Mouse (Mus musculus) adrenal gland, postnatal 4 days (tissue): Measurements from ENCODE around the gene Tmem161b. TPM values are rescaled to one million over a fixed set of nuclear protein-coding genes. Genes with fewer than 3 reads are reported as not detected.
A peak's percentile ranks its signal among the peaks of the same experiment; 100 is the strongest.
"Not testable (repeated sequence)": the region's sequence is repeated elsewhere in the genome, so short reads cannot be mapped to it uniquely, and the experiment has no call there.

Experiments used
- DNase-seq, 2 experiments: peaks; one replicate each; pipeline ENCODE4 v3.0.0; 2021 to 2022; ENCODE audit warnings: low spot score in 2 of 2, mixed read lengths in 2 of 2
- long read RNA-seq, 2 experiments: library from polyadenylated mRNA; stranded (forward); transcript quantifications; one replicate each; pipeline ENCODE4 v2.0.0; 2021
- total RNA-seq, 2 experiments: library from RNA; stranded (reverse); gene quantifications; 2 replicates each; pipeline ENCODE4 v1.2.3; 2021

Tmem161b gene
- total RNA-seq = 10 to 100 TPM; 23.8 to 24.5 TPM
- long read RNA-seq, experiment 1, partial matches to known transcripts = 0 of 5 reads
- long read RNA-seq, experiment 1, other reads (novel, unspliced or antisense) = 3 of 5 reads
- long read RNA-seq, experiment 2, transcript Tmem161b-201 (12 exons, 2,857 nt) = major isoform, 13 of 30 reads
- long read RNA-seq, experiment 2, partial matches to known transcripts = 3 of 30 reads
- long read RNA-seq, experiment 2, other reads (novel, unspliced or antisense) = 12 of 30 reads

- peak; percentile 61 to 78 for DNase-seq
Observed at GRCm38 (mm10) chr13:84221820-84222681, at the start of gene Tmem161b. TSS of gene Tmem161b (plus strand) at chr13:84222296.

GRCm38 (mm10) chr13:84185835-84186234 lies 36.3 kb upstream of the Tmem161b start:
- not testable (repeated sequence) for DNase-seq

GRCm38 (mm10) chr13:84192723-84193122 lies 29.4 kb upstream of the Tmem161b start:
- no peak for DNase-seq

GRCm38 (mm10) chr13:84222682-84222992 lies 541 bp downstream of the Tmem161b start:
- DNase-seq = no peak

- DNase-seq = no peak
Observed at GRCm38 (mm10) chr13:84223018-84223417, 922 bp downstream of the Tmem161b start.

GRCm38 (mm10) chr13:84234019-84234418 lies 11.9 kb downstream of the Tmem161b start:
- no peak for DNase-seq

GRCm38 (mm10) chr13:84236768-84237167 lies 14.7 kb downstream of the Tmem161b start:
- no peak for DNase-seq

- no peak for DNase-seq
Observed at GRCm38 (mm10) chr13:84238184-84238583, 16.1 kb downstream of the Tmem161b start.

- DNase-seq = no peak
Observed at GRCm38 (mm10) chr13:84248065-84248464, 26.0 kb downstream of the Tmem161b start.

- no peak for DNase-seq
Observed at GRCm38 (mm10) chr13:84251295-84251694, 29.2 kb downstream of the Tmem161b start.

- DNase-seq = no peak
Observed at GRCm38 (mm10) chr13:84255047-84255446, 33.0 kb downstream of the Tmem161b start.

- DNase-seq = not testable (repeated sequence)
Observed at GRCm38 (mm10) chr13:84264418-84264817, 42.3 kb downstream of the Tmem161b start.

- no peak for DNase-seq
Observed at GRCm38 (mm10) chr13:84276246-84276645, 54.1 kb downstream of the Tmem161b start.

GRCm38 (mm10) chr13:84280352-84280751 lies 58.3 kb downstream of the Tmem161b start:
- no peak for DNase-seq

- DNase-seq = no peak
Observed at GRCm38 (mm10) chr13:84282966-84283365, 60.9 kb downstream of the Tmem161b start.

- DNase-seq = no peak
Observed at GRCm38 (mm10) chr13:84284764-84285558, 62.9 kb downstream of the Tmem161b start.

- no peak for DNase-seq
Observed at GRCm38 (mm10) chr13:84285559-84285945, 63.5 kb downstream of the Tmem161b start.

GRCm38 (mm10) chr13:84299445-84300053 lies 77.5 kb downstream of the Tmem161b start:
- DNase-seq = no peak

GRCm38 (mm10) chr13:84343272-84343671 lies 121.2 kb downstream of the Tmem161b start:
- DNase-seq = no peak

- no peak for DNase-seq
Observed at GRCm38 (mm10) chr13:84343691-84344495, 121.8 kb downstream of the Tmem161b start.
